Mouse (Mus musculus) neural tube, embryonic 15.5 days (tissue): ENCODE data around the gene Ttyh3. TPM values are rescaled to one million over a fixed set of nuclear protein-coding genes. Genes with fewer than 3 reads are reported as not detected.
A peak's percentile ranks its signal among the peaks of the same experiment; 100 is the strongest.

ENCODE experiments used
- ATAC-seq: fragments of 200-750 bp; cut with Nextera tagmentation; 2 replicates; pipeline ENCODE4 v1.8.0; 2017; ENCODE audit warnings: mild to moderate bottlenecking, moderate TSS enrichment, moderate library complexity; ENCODE audit not compliant: low FRiP score
- H3K27ac ChIP-seq: fragments of 300-500 bp; sonication (generic); replicated peaks from 2 replicates; pipeline ENCODE4 v1.5.1; 2015; ENCODE audit warnings: mild to moderate bottlenecking, inconsistent platforms
- H3K27me3 ChIP-seq: fragments of 300-500 bp; sonication (generic); replicated peaks from 2 replicates; pipeline ENCODE4 v1.6.1; 2015; ENCODE audit warnings: inconsistent platforms
- H3K36me3 ChIP-seq: fragments of 300-500 bp; sonication (generic); 2 replicates; pipeline ENCODE4 v1.6.1; 2015; ENCODE audit warnings: inconsistent platforms
- H3K4me1 ChIP-seq: fragments of 300-500 bp; sonication (generic); 2 replicates; pipeline ENCODE4 v1.6.1; 2015; ENCODE audit warnings: inconsistent platforms
- H3K4me2 ChIP-seq: fragments of 300-500 bp; sonication (generic); 2 replicates; pipeline ENCODE4 v1.6.1; 2015; ENCODE audit warnings: inconsistent platforms, mild to moderate bottlenecking, moderate library complexity
- H3K4me3 ChIP-seq: fragments of 300-500 bp; sonication (generic); replicated peaks from 2 replicates; pipeline ENCODE4 v1.5.1; 2015; ENCODE audit warnings: mild to moderate bottlenecking, inconsistent platforms
- H3K9ac ChIP-seq: fragments of 300-500 bp; sonication (generic); replicated peaks from 2 replicates; pipeline ENCODE4 v1.6.1; 2015; ENCODE audit warnings: mild to moderate bottlenecking, inconsistent platforms
- H3K9me3 ChIP-seq: fragments of 300-500 bp; sonication (generic); replicated peaks from 2 replicates; pipeline ENCODE4 v1.6.1; 2016; ENCODE audit warnings: inconsistent platforms
- WGBS: fragments of 180-500 bp; shearing (Covaris S2); methylation state at CpG from one replicate; pipeline ENCODE4 v1.1.7; 2015; ENCODE audit warnings: mixed read lengths; 5-methylcytosine and 5-hydroxymethylcytosine counted together
- polyA plus RNA-seq: library from polyadenylated mRNA; unstranded; fragments of >200 nt; fragmentation: Nextera tagmentation; extraction: Ambion mirVana; gene quantifications from 2 replicates; pipeline ENCODE4 v1.2.1, GENCODE M21; 2015

The Ttyh3 gene
- polyA plus RNA-seq, 1 experiment from 2014 or later, result 63.9 TPM

GRCm38 (mm10) chr5:140606386-140606785 is 42.4 kb downstream of the Ttyh3 start:
- H3K27me3 ChIP-seq, result peaks cover 21% of the 10 kb centered on the region
- H3K4me1 ChIP-seq, result peaks cover 51% of the 10 kb centered on the region
- H3K9me3 ChIP-seq, result no peaks in the 10 kb centered on the region
- peak overlapping the region; percentile 50 for H3K4me3 ChIP-seq
- under 1% methylated on average over 22 of the region's 23 CpGs for WGBS
- ATAC-seq, result no peak
- peak overlapping the region; percentile 30; the same call in 1 of the 2 replicates for H3K9ac ChIP-seq
- no peaks in the 10 kb centered on the region for H3K36me3 ChIP-seq
- H3K27ac ChIP-seq, result no peak overlapping the region
- peak overlapping the region; percentile 93 for H3K4me2 ChIP-seq

GRCm38 (mm10) chr5:140605228-140605627 is 43.6 kb downstream of the Ttyh3 start:
- Histone ChIP-seq H3K36me3 (no peaks in the 10 kb centered on the region), H3K27ac (no peak overlapping the region), H3K4me3 (no peak overlapping the region), H3K4me1 (peaks cover 40% of the 10 kb centered on the region), H3K9ac (no peak overlapping the region), H3K4me2 (no peak overlapping the region), H3K27me3 (peaks cover 21% of the 10 kb centered on the region), H3K9me3 (no peaks in the 10 kb centered on the region)
- ATAC-seq, result no peak
- 30% methylated on average over 3 of the region's 3 CpGs for WGBS

GRCm38 (mm10) chr5:140604386-140604785 is 44.4 kb downstream of the Ttyh3 start:
- Histone ChIP-seq H3K4me1 (peaks cover 34% of the 10 kb centered on the region), H3K9ac (no peak overlapping the region), H3K9me3 (no peaks in the 10 kb centered on the region), H3K27me3 (peaks cover 21% of the 10 kb centered on the region), H3K36me3 (no peaks in the 10 kb centered on the region), H3K4me3 (no peak overlapping the region), H3K27ac (no peak overlapping the region), H3K4me2 (no peak overlapping the region)
- ATAC-seq, result no peak
- 78% methylated on average over 8 of the region's 8 CpGs for WGBS

GRCm38 (mm10) chr5:140602540-140602939 is 46.3 kb downstream of the Ttyh3 start:
- Histone ChIP-seq H3K27ac (no peak overlapping the region), H3K4me3 (no peak overlapping the region), H3K27me3 (peaks cover 21% of the 10 kb centered on the region), H3K4me1 (peaks cover 19% of the 10 kb centered on the region), H3K36me3 (no peaks in the 10 kb centered on the region), H3K9me3 (no peaks in the 10 kb centered on the region), H3K9ac (no peak overlapping the region), H3K4me2 (no peak overlapping the region)
- ATAC-seq, result no peak
- 36% methylated on average over 2 of the region's 2 CpGs for WGBS

- H3K9me3 ChIP-seq, result no peaks in the 10 kb centered on the region
- no peak overlapping the region for H3K4me2 ChIP-seq
- H3K4me1 ChIP-seq, result peaks cover 11% of the 10 kb centered on the region
- H3K27ac ChIP-seq, result no peak overlapping the region
- H3K27me3 ChIP-seq, result peaks cover 17% of the 10 kb centered on the region
- 52% methylated on average over 12 of the region's 12 CpGs for WGBS
- no peak overlapping the region for H3K4me3 ChIP-seq
- ATAC-seq, result no peak
- no peaks in the 10 kb centered on the region for H3K36me3 ChIP-seq
- no peak overlapping the region for H3K9ac ChIP-seq
Observed at GRCm38 (mm10) chr5:140601712-140602111, 47.1 kb downstream of the Ttyh3 start.

- no peak overlapping the region for H3K27ac ChIP-seq
- no peak overlapping the region for H3K4me3 ChIP-seq
- no peak overlapping the region for H3K4me2 ChIP-seq
- no peaks in the 10 kb centered on the region for H3K9me3 ChIP-seq
- H3K27me3 ChIP-seq, result peaks cover 2% of the 10 kb centered on the region; the same call in 1 of the 2 replicates
- H3K9ac ChIP-seq, result no peak overlapping the region
- no peaks in the 10 kb centered on the region for H3K4me1 ChIP-seq
- H3K36me3 ChIP-seq, result no peaks in the 10 kb centered on the region
- 36% methylated on average over 5 of the region's 5 CpGs for WGBS
- ATAC-seq, result no peak
Observed at GRCm38 (mm10) chr5:140599939-140600338, 48.9 kb downstream of the Ttyh3 start.

- Histone ChIP-seq H3K4me1 (no peaks in the 10 kb centered on the region), H3K27me3 (no peaks in the 10 kb centered on the region), H3K9me3 (no peaks in the 10 kb centered on the region), H3K4me2 (no peak overlapping the region), H3K9ac (no peak overlapping the region), H3K4me3 (no peak overlapping the region), H3K36me3 (no peaks in the 10 kb centered on the region), H3K27ac (no peak overlapping the region)
- WGBS, result 92% methylated on average over 4 of the region's 4 CpGs
- ATAC-seq, result no peak
Observed at GRCm38 (mm10) chr5:140597787-140598186, 51.0 kb downstream of the Ttyh3 start.

GRCm38 (mm10) chr5:140596927-140597588 is 51.8 kb downstream of the Ttyh3 start:
- Histone ChIP-seq H3K36me3 (no peaks in the 10 kb centered on the region), H3K27ac (no peak overlapping the region), H3K9me3 (no peaks in the 10 kb centered on the region), H3K4me1 (no peaks in the 10 kb centered on the region), H3K4me2 (no peak overlapping the region), H3K4me3 (no peak overlapping the region), H3K27me3 (no peaks in the 10 kb centered on the region), H3K9ac (no peak overlapping the region)
- 74% methylated on average over 18 of the region's 18 CpGs for WGBS
- ATAC-seq, result no peak

GRCm38 (mm10) chr5:140596426-140596825 is 52.4 kb downstream of the Ttyh3 start:
- H3K4me3 ChIP-seq, result no peak overlapping the region
- H3K27ac ChIP-seq, result no peak overlapping the region
- no peaks in the 10 kb centered on the region for H3K27me3 ChIP-seq
- H3K9me3 ChIP-seq, result no peaks in the 10 kb centered on the region
- H3K9ac ChIP-seq, result no peak overlapping the region
- ATAC-seq, result no peak
- no peak overlapping the region for H3K4me2 ChIP-seq
- no peaks in the 10 kb centered on the region for H3K4me1 ChIP-seq
- 73% methylated on average over 3 of the region's 3 CpGs for WGBS
- H3K36me3 ChIP-seq, result no peaks in the 10 kb centered on the region

- no peaks in the 10 kb centered on the region for H3K4me1 ChIP-seq
- WGBS, result 65% methylated on average over 5 of the region's 5 CpGs
- H3K9me3 ChIP-seq, result no peaks in the 10 kb centered on the region
- no peaks in the 10 kb centered on the region for H3K27me3 ChIP-seq
- no peaks in the 10 kb centered on the region for H3K36me3 ChIP-seq
- H3K4me3 ChIP-seq, result no peak overlapping the region
- H3K9ac ChIP-seq, result no peak overlapping the region
- H3K27ac ChIP-seq, result no peak overlapping the region
- no peak overlapping the region for H3K4me2 ChIP-seq
- no peak for ATAC-seq
Observed at GRCm38 (mm10) chr5:140594846-140595245, 54.0 kb downstream of the Ttyh3 start.

GRCm38 (mm10) chr5:140589082-140589774 is 59.6 kb downstream of the Ttyh3 start:
- no peaks in the 10 kb centered on the region for H3K36me3 ChIP-seq
- ATAC-seq, result no peak
- no peak overlapping the region for H3K4me3 ChIP-seq
- no peaks in the 10 kb centered on the region for H3K9me3 ChIP-seq
- H3K27me3 ChIP-seq, result no peaks in the 10 kb centered on the region
- 0 out of 2 replicates have a peak, but pooled peaks cover under 1% of the 10 kb centered on the region for H3K4me1 ChIP-seq
- no peak overlapping the region for H3K4me2 ChIP-seq
- H3K9ac ChIP-seq, result no peak overlapping the region
- no peak overlapping the region for H3K27ac ChIP-seq
- WGBS, result 93% methylated on average over 16 of the region's 16 CpGs

- Histone ChIP-seq H3K9me3 (no peaks in the 10 kb centered on the region), H3K27me3 (no peaks in the 10 kb centered on the region), H3K4me1 (peaks cover 27% of the 10 kb centered on the region), H3K4me2 (no peak overlapping the region), H3K4me3 (no peak overlapping the region), H3K36me3 (no peaks in the 10 kb centered on the region), H3K9ac (no peak overlapping the region), H3K27ac (no peak overlapping the region)
- ATAC-seq, result no peak; the same call in 1 of the 2 replicates
- 14% methylated on average over 6 of the region's 6 CpGs for WGBS
Observed at GRCm38 (mm10) chr5:140583732-140584368, 65.0 kb downstream of the Ttyh3 start.
